Mouse (Mus musculus): ENCODE measurements around the gene Itm2c.

The Itm2c gene

DNA sequence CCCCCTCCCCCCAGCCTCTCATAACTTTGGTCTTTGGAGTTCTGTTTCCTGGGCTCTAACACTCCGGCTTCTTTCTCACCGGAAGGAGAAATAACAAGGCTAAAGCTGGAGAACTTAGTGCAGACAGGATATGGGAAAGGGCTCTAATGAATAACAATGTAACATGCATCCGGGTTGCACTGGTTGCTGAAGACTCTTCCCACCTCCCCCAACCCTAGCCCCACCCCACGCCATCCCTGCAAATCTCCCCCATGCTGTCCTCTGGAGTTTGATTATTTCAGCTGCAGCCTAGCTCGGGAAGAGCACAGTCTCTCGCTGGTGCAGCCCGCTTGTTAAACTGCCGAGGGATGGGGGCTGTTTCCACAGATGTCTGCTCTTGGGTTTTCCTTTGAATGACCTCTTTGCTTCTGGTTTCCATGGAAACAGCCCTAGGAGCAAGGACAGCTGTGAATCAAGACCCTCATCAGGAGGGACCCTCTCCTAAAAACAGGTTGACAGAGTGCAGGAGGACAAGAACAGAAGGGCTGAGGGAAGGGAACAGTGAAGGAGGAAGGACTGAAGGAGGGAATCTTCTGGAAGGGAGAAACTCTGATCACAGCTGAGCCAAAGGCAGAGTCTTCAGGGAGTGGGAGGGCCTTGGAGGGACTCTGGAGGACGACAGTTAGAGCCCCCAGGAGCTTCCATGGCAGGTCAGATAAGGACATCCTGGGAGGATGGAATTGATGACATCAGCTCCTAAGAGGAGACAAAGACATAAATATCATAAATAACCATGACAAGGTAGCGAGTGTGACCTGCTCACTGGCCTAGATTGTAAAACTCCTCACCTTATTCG is 39.8 kb downstream of the Itm2c start:
- DNase-seq (ENCODE audit: low spot score in 2 of 2) = peak in 1 of 2 experiments; percentile 19

DNA sequence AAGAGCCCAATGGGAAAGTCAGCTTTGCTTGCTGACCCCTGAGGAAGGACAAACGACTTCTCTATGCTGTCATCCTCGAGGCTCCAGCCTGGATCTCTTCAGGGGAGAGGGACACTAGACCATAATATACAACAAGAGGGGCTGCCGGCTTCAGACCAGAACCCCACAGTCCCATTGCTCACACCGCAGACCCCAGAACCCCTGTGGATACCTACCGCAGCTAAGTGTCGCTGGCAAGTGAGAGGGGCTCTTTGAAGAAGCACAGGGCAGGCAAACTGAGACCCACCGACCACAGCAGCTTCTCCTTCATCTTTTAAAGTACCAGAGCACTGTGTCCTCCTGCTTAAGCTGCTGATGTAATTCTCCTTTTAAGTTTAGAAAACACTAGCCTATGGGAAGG is 40.5 kb downstream of the Itm2c start:
- DNase-seq (ENCODE audit: low spot score in 2 of 2) = peak in 1 of 2 experiments; percentile 7

DNA sequence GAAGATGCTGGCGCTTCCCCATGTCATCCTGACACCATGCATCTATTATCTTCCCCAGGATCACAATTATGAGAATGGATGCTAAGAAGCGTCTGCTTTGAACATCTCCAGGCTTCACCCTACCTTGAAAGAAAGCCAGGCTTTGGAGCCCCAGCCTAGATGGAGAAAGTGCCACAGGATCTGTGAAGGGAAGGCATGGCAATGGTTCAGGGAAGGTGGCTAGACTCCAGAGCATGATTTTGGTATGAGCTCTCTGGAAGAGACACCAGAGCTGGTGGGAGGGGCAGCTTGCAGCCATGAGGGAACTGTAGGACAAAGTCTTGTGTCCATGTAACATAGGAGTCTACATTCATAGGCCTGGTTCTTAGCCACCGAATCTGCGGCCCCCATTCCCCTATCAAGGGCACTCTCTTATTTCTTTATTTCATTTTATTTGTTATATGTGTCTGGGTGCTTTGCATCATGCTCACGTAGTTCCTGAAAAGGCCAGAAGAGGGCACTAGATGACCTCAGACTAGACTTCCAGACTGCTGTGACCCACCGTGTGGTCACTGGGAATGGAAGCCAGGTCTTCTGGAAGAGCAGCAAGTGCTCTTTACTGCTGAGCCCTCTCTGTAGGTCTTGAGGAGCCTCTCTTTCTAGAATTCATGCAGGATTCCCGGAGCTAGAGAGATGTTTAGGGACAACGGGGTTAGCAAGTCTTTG is 41.2 kb downstream of the Itm2c start:
- DNase-seq (ENCODE audit: low spot score in 2 of 2) = peak in 1 of 2 experiments; percentile 57

DNA sequence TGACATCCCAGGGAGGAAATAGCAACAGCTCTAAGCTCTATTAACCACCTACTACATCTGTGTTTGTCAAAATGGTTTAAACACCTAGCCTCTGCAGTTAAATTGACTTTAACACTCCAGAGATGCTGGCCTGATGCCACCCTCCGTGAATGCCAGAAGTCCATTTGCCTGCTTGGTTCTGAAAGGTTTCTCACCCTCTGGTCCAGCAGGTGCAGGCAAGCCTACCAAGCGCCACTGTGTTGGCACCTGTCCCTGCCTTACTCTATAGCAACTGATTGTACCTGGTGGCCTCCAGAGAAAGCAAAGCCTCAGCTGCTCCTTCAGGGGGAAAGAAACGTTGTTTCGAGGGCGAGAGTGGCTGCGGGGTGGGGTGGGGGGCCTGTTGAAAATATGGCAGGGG is 42.2 kb downstream of the Itm2c start:
- no peak for DNase-seq (ENCODE audit: low spot score in 2 of 2)

DNA sequence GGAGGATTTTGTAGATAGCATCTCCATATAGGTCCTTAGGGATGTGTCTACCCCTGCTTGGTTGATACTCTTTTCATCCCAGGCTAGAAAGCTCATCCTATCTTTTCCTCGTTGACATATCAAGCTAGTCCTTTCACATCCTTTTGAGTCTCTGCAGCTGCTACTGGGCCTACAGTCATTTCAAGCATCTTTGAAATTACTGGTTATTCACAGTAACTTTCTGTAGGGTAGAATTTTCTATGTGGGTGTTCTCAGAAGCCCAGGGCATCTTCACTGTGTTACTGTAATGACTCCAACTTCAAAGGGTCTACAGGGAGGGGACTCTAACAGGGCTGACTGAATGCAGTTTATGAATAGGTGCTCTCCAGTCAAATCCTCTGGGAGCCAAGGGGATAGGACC is 43.2 kb downstream of the Itm2c start:
- no peak for DNase-seq (ENCODE audit: low spot score in 2 of 2)

DNA sequence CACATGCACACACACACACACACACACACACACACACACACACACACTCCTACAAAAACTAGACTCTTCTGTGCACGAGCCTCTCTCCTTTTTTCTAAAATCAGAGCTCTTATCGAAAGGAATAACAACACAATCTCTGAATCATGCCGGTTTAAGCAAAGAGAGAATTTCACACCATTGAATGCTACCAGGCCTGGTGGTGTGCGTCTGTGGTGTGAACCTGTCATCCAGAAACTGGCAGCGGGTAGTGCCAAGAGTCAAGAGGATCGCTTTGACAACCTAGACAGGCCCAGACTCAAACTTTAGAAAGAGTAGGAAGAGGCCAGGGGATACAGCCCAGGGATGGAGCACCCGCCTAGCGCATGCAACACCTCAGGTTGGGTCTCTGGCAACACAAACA is 48.2 kb downstream of the Itm2c start:
- DNase-seq (ENCODE audit: low spot score in 2 of 2) = no peak

DNA sequence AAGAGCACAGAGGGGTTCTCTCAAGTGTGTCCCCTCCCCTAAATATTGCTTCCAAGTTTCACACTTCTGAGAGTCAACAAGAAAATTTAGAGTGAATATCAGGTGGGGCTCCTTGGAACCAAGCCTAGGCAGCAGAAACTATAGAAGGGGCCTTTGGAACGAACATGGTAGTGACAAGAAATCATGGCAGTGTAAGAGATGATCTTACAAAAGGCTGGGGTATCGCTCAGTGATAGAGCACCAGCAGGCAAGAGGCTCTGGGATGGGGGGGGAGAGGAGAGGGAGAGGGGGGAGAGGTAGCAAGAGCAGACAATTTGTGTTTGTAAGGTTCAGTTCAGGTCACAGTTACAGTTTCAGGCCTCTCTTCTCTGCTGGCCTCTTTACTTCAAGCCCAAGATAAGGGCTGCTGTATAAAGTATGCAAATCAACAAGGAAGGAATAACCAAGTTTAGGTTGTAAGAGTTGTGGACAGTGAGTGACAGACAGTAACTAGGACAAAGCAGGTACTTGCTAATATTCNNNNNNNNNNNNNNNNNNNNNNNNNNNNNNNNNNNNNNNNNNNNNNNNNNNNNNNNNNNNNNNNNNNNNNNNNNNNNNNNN is 55.1 kb downstream of the Itm2c start:
- DNase-seq (ENCODE audit: low spot score in 2 of 2) = no peak

DNA sequence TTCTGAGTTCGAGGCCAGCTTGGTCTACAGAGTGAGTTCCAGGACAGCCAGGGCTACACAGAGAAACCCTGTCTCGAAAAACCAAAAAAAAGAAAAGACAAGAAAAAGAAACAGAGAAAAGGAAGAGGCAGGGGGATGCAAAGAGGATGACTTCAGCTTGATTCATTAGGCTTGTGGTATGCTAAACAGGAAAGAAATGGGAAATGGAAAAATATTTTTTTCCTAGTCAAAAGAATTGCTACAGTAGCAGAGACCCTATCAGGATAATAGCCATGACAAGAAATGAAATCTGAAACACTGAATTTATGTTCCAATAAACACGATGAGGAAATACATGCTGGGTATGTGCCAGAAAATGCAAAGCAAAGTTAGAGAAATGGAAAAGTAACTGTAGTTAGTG is 61.1 kb downstream of the Itm2c start:
- DNase-seq (ENCODE audit: low spot score in 2 of 2) = no peak

DNA sequence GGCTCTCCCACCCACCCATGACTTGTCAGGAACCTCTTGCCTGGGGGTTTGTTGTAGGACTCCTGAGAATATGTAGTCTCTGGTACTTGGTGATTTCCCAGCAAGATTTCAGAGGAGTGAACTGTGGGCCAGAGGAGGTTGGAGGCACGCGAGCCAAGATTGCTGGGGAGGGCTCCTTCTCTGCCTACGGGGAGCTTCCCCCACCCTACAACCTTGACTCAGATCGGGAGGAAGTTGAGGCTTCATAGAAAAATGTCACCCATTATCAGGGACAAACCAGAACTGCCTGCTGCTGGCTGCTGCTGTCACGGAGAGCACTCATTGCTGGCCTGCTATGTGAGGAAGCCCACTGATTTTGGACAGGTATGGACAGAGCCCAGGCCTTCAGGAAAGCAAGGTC is 63.2 kb downstream of the Itm2c start:
- no peak for DNase-seq (ENCODE audit: low spot score in 2 of 2)

DNA sequence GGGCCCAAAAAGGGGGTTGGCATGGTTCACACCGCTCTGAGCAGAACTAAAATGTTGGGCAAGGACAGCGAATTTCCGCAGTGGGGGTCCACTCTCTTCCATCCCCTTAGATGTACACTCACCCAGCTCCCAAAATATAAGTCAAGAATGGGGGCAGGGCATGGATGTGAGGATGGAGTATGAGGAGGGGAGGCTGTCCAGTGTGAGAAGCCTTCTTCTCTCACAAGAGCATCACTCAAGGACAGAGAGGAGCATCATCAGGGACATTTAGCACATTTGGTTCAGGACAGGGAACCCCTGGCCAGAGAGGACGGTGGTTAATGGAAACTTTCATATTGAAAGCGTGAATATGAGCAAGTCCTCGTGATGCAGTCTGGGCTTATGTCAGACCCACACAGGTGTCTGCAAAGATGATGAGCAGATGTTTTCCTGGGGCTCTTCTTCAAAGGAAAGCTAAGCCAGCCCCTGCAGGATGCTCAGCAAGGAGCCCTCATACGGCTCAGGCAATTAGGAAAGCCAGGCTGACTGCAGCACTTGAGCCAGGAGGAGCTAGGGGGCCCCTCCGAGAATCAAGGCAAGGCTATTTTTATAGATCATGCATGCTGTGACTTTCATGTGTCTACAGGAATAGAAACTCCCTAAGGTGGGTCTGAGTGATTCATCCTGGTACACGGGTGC is 64.0 kb downstream of the Itm2c start:
- no peak for DNase-seq (ENCODE audit: low spot score in 2 of 2)
